Mouse (Mus musculus) lung, adult 18-20 months (tissue): Measurements from ENCODE around the gene Bckdha.

Experiments
- DNase-seq, 2 experiments: peaks; one replicate each; pipeline ENCODE4 v3.0.0; 2022; ENCODE audit warnings: mixed read lengths in 2 of 2

Gene Bckdha

GRCm38 (mm10) chr7:25658657-25659472, at the start of gene Bckdha, which contains the start of gene Exosc5:
TSS of gene Bckdha (minus strand) at chr7:25658981.
TSS of gene Exosc5 (plus strand) at chr7:25659164.
- peak; percentile 100 for DNase-seq

- DNase-seq, result peak; percentile 67 to 72
These were observed 49.0 kb upstream of the Bckdha start for GRCm38 (mm10) chr7:25707581-25708292.

GRCm38 (mm10) chr7:25706578-25707170, 47.9 kb upstream of the Bckdha start:
- no peak for DNase-seq

- DNase-seq, result peak; percentile 58 to 60
These were observed 47.0 kb upstream of the Bckdha start for GRCm38 (mm10) chr7:25705801-25706251.

GRCm38 (mm10) chr7:25704716-25705364, 46.1 kb upstream of the Bckdha start:
- no peak for DNase-seq

- DNase-seq, result no peak
These were observed 45.2 kb upstream of the Bckdha start for GRCm38 (mm10) chr7:25703793-25704494.

- DNase-seq, result no peak
These were observed 43.6 kb upstream of the Bckdha start for GRCm38 (mm10) chr7:25702350-25702749.

GRCm38 (mm10) chr7:25700732-25701131, 42.0 kb upstream of the Bckdha start:
- DNase-seq, result peak in 1 of 2 experiments; percentile 5

- DNase-seq, result peak in 1 of 2 experiments; percentile 9
These were observed 41.1 kb upstream of the Bckdha start for GRCm38 (mm10) chr7:25699851-25700250.

GRCm38 (mm10) chr7:25694104-25694503, 35.3 kb upstream of the Bckdha start:
- DNase-seq, result no peak

- DNase-seq, result no peak
These were observed 31.3 kb upstream of the Bckdha start for GRCm38 (mm10) chr7:25690051-25690450.

GRCm38 (mm10) chr7:25689603-25690021, 30.8 kb upstream of the Bckdha start:
- no peak for DNase-seq

GRCm38 (mm10) chr7:25688810-25689586, 30.2 kb upstream of the Bckdha start:
- peak; percentile 89 to 93 for DNase-seq

- peak; percentile 71 to 72 for DNase-seq
These were observed 29.1 kb upstream of the Bckdha start for GRCm38 (mm10) chr7:25687811-25688401.

GRCm38 (mm10) chr7:25686680-25687531, 28.1 kb upstream of the Bckdha start, which contains the start of gene Tgfb1:
TSS of gene Tgfb1 (plus strand) at chr7:25687002.
- DNase-seq, result peak; percentile 80 to 85

- DNase-seq, result no peak
These were observed 27.2 kb upstream of the Bckdha start for GRCm38 (mm10) chr7:25685926-25686470.

GRCm38 (mm10) chr7:25684659-25685058, 25.9 kb upstream of the Bckdha start:
- no peak for DNase-seq

- peak; percentile 43 to 51 for DNase-seq
These were observed 24.8 kb upstream of the Bckdha start for GRCm38 (mm10) chr7:25683474-25684180.
